ENCODE assay signal across 8 mouse cellular contexts in the genomic region with DNA sequence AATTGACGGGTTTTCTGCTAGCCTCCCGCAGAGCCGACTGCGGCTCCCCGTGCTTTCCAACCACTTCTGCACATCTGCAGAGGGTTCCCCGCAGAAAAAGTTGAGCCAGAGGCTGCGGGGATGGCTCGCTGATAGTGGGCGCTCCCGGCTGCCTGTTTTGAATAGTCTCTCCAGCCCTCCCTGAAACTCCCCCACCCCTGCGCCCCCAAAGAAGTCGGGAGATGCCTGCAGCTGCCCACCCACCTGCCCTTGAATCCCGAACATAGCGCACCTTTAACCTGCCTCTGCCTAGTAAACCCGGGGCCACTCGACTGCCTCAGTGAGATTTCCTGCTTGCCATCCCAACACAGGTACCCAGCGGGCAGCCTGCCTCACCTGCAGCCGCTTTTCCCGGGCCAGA. TPM values are rescaled to one million over a fixed set of nuclear protein-coding genes. Genes with fewer than 3 reads are reported as not detected.
DNase-seq lines count a peak whose midpoint lies in the region; ATAC-seq and TF ChIP-seq lines count a peak whose summit lies in the region.

No protein-coding gene starts in this region.

- peaks cover 73% of the 10 kb centered on the region for H3K27me3 ChIP-seq in embryonic facial prominence, embryonic 15.5 days
- H3K27me3 ChIP-seq in hindbrain, embryonic 15.5 days: no peaks in the 10 kb centered on the region
- peaks cover 10% of the 10 kb centered on the region for H3K27me3 ChIP-seq in midbrain, embryonic 16.5 days (ENCODE audit: control insufficient read depth, insufficient read depth, low read depth, low read length)
- H3K27me3 ChIP-seq in kidney, adult 2 months (replicated peaks; ENCODE audit: control insufficient read depth, insufficient read depth, low read length): peaks cover 3% of the 10 kb centered on the region; the same call in 1 of the 2 replicates

- no peak for TF ChIP-seq POLR2A in kidney, adult 2 months (IDR thresholded peaks at IDR 0.05; ENCODE audit: low read depth, low read length)

- H3K4me1 ChIP-seq in embryonic facial prominence, embryonic 15.5 days: peaks cover 30% of the 10 kb centered on the region
- H3K4me1 ChIP-seq in hindbrain, embryonic 15.5 days (replicated peaks): peaks cover 21% of the 10 kb centered on the region
- H3K4me1 ChIP-seq in midbrain, embryonic 16.5 days (ENCODE audit: control insufficient read depth, insufficient read depth, low read length): peaks cover 8% of the 10 kb centered on the region
- H3K4me1 ChIP-seq in kidney, adult 2 months (ENCODE audit: control insufficient read depth, insufficient read depth, low read length): no peaks in the 10 kb centered on the region

- no peaks in the 10 kb centered on the region for H3K9me3 ChIP-seq in embryonic facial prominence, embryonic 15.5 days (replicated peaks)
- no peaks in the 10 kb centered on the region for H3K9me3 ChIP-seq in hindbrain, embryonic 15.5 days
- H3K9me3 ChIP-seq in midbrain, embryonic 16.5 days (replicated peaks; ENCODE audit: control insufficient read depth, low read length, poor library complexity, severe bottlenecking): no peaks in the 10 kb centered on the region

- no peak overlapping the region for H3K9ac ChIP-seq in embryonic facial prominence, embryonic 15.5 days
- H3K9ac ChIP-seq in hindbrain, embryonic 15.5 days: peak overlapping the region; percentile 59
- peak overlapping the region; percentile 60 for H3K9ac ChIP-seq in midbrain, embryonic 16.5 days (ENCODE audit: low read depth, low read length)

- no peak for ATAC-seq in embryonic facial prominence, embryonic 15.5 days (ENCODE audit: insufficient number of reproducible peaks, low FRiP score, low TSS enrichment, low read depth)
- no peak for ATAC-seq in hindbrain, embryonic 15.5 days (ENCODE audit: low FRiP score, low read depth)
- peak; percentile 18 for ATAC-seq in midbrain, embryonic 16.5 days

- no peak overlapping the region for H3K27ac ChIP-seq in left cerebral cortex, adult 2 months
- H3K27ac ChIP-seq in embryonic facial prominence, embryonic 15.5 days (replicated peaks): no peak overlapping the region
- H3K27ac ChIP-seq in hindbrain, embryonic 15.5 days (replicated peaks): peak overlapping the region; percentile 89
- H3K27ac ChIP-seq in midbrain, embryonic 16.5 days (ENCODE audit: low read length): peak overlapping the region; percentile 44; the same call in 1 of the 2 replicates
- no peak overlapping the region for H3K27ac ChIP-seq in kidney, adult 2 months (ENCODE audit: insufficient read depth, low read depth, low read length)

- no peaks in the 10 kb centered on the region for H3K36me3 ChIP-seq in embryonic facial prominence, embryonic 15.5 days
- no peaks in the 10 kb centered on the region for H3K36me3 ChIP-seq in hindbrain, embryonic 15.5 days
- H3K36me3 ChIP-seq in midbrain, embryonic 16.5 days (ENCODE audit: control insufficient read depth, insufficient read depth, low read length): no peaks in the 10 kb centered on the region
- no peaks in the 10 kb centered on the region for H3K36me3 ChIP-seq in kidney, adult 2 months (ENCODE audit: control insufficient read depth, insufficient read depth, low read length)

- peak in 1 of 2 experiments; percentile 12 for DNase-seq in left cerebral cortex, adult 2 months (ENCODE audit: extremely low spot score in 1 of 2, low spot score in 2 of 2)
- no peak for DNase-seq in left cerebral cortex, adult 11 months (ENCODE audit: low spot score)
- DNase-seq in urinary bladder, postnatal 25 days (ENCODE audit: low spot score): no peak
- DNase-seq in cerebellum, postnatal 10 days: no peak
- DNase-seq in kidney, adult 2 months: no peak

- intact Hi-C loops in left cerebral cortex, adult 2 months (cut with DNase I): loop anchor here (1.0 to 5.0 kb wide), 3 partner anchors 43 to 255 kb away; a partner anchor contains a TSS

- H3K4me3 ChIP-seq in left cerebral cortex, adult 2 months: peak overlapping the region; percentile 49
- peak overlapping the region; percentile 47 for H3K4me3 ChIP-seq in embryonic facial prominence, embryonic 15.5 days (replicated peaks)
- H3K4me3 ChIP-seq in hindbrain, embryonic 15.5 days: peak overlapping the region; percentile 63
- H3K4me3 ChIP-seq in midbrain, embryonic 16.5 days (ENCODE audit: low read depth, low read length): peak overlapping the region; percentile 51
- no peak overlapping the region for H3K4me3 ChIP-seq in kidney, adult 2 months (ENCODE audit: insufficient read depth, low read depth, low read length)

- under 1% methylated on average over 19 of the region's 19 CpGs for WGBS in embryonic facial prominence, embryonic 15.5 days
- 1% methylated on average over 19 of the region's 19 CpGs for WGBS in hindbrain, embryonic 15.5 days
- under 1% methylated on average over 19 of the region's 19 CpGs for WGBS in midbrain, embryonic 16.5 days
- under 1% methylated on average over 19 of the region's 19 CpGs for WGBS in kidney, adult 2 months

- TF ChIP-seq CTCF in left cerebral cortex, adult 2 months (IDR thresholded peaks at IDR 0.05): no peak
- no peak for TF ChIP-seq CTCF in kidney, adult 2 months (conservative IDR thresholded peaks at IDR 0.05; ENCODE audit: insufficient read depth, insufficient read length, low read depth, low read length)

- peak overlapping the region; percentile 85 for H3K4me2 ChIP-seq in embryonic facial prominence, embryonic 15.5 days (replicated peaks)
- H3K4me2 ChIP-seq in hindbrain, embryonic 15.5 days: peak overlapping the region; percentile 75
- H3K4me2 ChIP-seq in midbrain, embryonic 16.5 days (ENCODE audit: low read length): peak overlapping the region; percentile 85

RNA-seq across cellular contexts. Expression of a gene that starts 0.5 kb away (rescaled TPM):
- total RNA-seq in left cerebral cortex, adult 2 months (2021): 10 to 100 TPM; 28.0 to 33.8 TPM
- polyA plus RNA-seq in embryonic facial prominence, embryonic 15.5 days (2015; fragmentation: Nextera tagmentation; extraction: Ambion mirVana): 2.0 and 2.6 TPM in 2 replicates
- 30.2 and 31.6 TPM in 2 replicates for polyA plus RNA-seq in hindbrain, embryonic 15.5 days (2015; fragmentation: Nextera tagmentation; extraction: Ambion mirVana)
- polyA plus RNA-seq in midbrain, embryonic 16.5 days (2015; fragmentation: Nextera tagmentation; extraction: Ambion mirVana): 9.2 and 10.4 TPM in 2 replicates
- polyA plus RNA-seq in kidney, adult 2 months (2012; rRNA removed): 0.19 and 0.48 TPM in 2 replicates

RNA-seq across cellular contexts. Expression of a gene that starts 50.1 kb away (rescaled TPM):
- not detected for total RNA-seq in left cerebral cortex, adult 2 months (2021)
- polyA plus RNA-seq in embryonic facial prominence, embryonic 15.5 days (2015; fragmentation: Nextera tagmentation; extraction: Ambion mirVana): 0.27 TPM in 1 of 2 replicates, not detected in the other
- polyA plus RNA-seq in hindbrain, embryonic 15.5 days (2015; fragmentation: Nextera tagmentation; extraction: Ambion mirVana): 0.25 and 0.29 TPM in 2 replicates
- polyA plus RNA-seq in midbrain, embryonic 16.5 days (2015; fragmentation: Nextera tagmentation; extraction: Ambion mirVana): 0.23 TPM in 1 of 2 replicates, not detected in the other
- polyA plus RNA-seq in kidney, adult 2 months (2012; rRNA removed): not detected in 2 replicates

RNA-seq across cellular contexts. Expression of a gene that starts 50.7 kb away (rescaled TPM):
- 10 to 100 TPM; 25.2 to 27.1 TPM for total RNA-seq in left cerebral cortex, adult 2 months (2021)
- 18.0 and 24.5 TPM in 2 replicates for polyA plus RNA-seq in embryonic facial prominence, embryonic 15.5 days (2015; fragmentation: Nextera tagmentation; extraction: Ambion mirVana)
- 24.3 and 25.1 TPM in 2 replicates for polyA plus RNA-seq in hindbrain, embryonic 15.5 days (2015; fragmentation: Nextera tagmentation; extraction: Ambion mirVana)
- 19.9 and 21.2 TPM in 2 replicates for polyA plus RNA-seq in midbrain, embryonic 16.5 days (2015; fragmentation: Nextera tagmentation; extraction: Ambion mirVana)
- 0.23 and 0.59 TPM in 2 replicates for polyA plus RNA-seq in kidney, adult 2 months (2012; rRNA removed)

Comparison
In these comparisons a context has a peak if more than half of its experiments do, and no peak if none do; other contexts are left out.
1. H3K27ac ChIP-seq: peak in hindbrain, embryonic 15.5 days (single experiment) and midbrain, embryonic 16.5 days (single experiment); none in left cerebral cortex, adult 2 months (single experiment), embryonic facial prominence, embryonic 15.5 days (single experiment) and kidney, adult 2 months (single experiment).
2. RNA of a gene that starts 50.7 kb away (polyA plus RNA-seq): 24.3 to 25.1 TPM in hindbrain, embryonic 15.5 days, 19.9 to 21.2 TPM in midbrain, embryonic 16.5 days and 18.0 to 24.5 TPM in embryonic facial prominence, embryonic 15.5 days; 0.23 to 0.59 TPM in kidney, adult 2 months; every median in the first group is over 10 times any median in the second.
3. Peak in every context shown above with its lines, with median percentiles within 50 percentile points of each other: H3K4me2 ChIP-seq.